Mouse (Mus musculus) gastrocnemius, adult 18-20 months (tissue): Measurements from ENCODE around the gene Mmgt2. TPM values are rescaled to one million over a fixed set of nuclear protein-coding genes. Genes with fewer than 3 reads are reported as not detected.
"Not testable (repeated sequence)": the region's sequence is repeated elsewhere in the genome, so short reads cannot be mapped to it uniquely, and the experiment has no call there.

Experiments
- DNase-seq: peaks from one replicate; pipeline ENCODE4 v3.0.0; 2021; ENCODE audit warnings: low spot score
- total RNA-seq, 2 experiments: library from RNA; stranded (reverse); gene quantifications; 2 replicates each; pipeline ENCODE4 v1.2.3; 2021

The Mmgt2 gene
- total RNA-seq, 2 experiments from 2014 or later: 3.3 to 3.6 TPM

- no peak for DNase-seq
Measured at GRCm38 (mm10) chr11:62645337-62645675, 3.2 kb upstream of the Mmgt2 start.

GRCm38 (mm10) chr11:62645732-62646494 is 2.6 kb upstream of the Mmgt2 start:
- DNase-seq: no peak

GRCm38 (mm10) chr11:62646495-62646843 is 2.0 kb upstream of the Mmgt2 start:
- DNase-seq: no peak

GRCm38 (mm10) chr11:62646958-62647515 is 1.4 kb upstream of the Mmgt2 start:
- DNase-seq: no peak

GRCm38 (mm10) chr11:62647661-62648590 is 538 bp upstream of the Mmgt2 start, which contains the start of gene Lrrc75a:
Gene Lrrc75a, minus strand, starts transcription at chr11:62648523.
- DNase-seq: no peak

- not testable (repeated sequence) for DNase-seq
Measured at GRCm38 (mm10) chr11:62649803-62650202, 1.3 kb downstream of the Mmgt2 start.

GRCm38 (mm10) chr11:62651563-62651962 is 3.1 kb downstream of the Mmgt2 start:
- DNase-seq: no peak

GRCm38 (mm10) chr11:62652080-62652479 is 3.6 kb downstream of the Mmgt2 start:
- no peak for DNase-seq

- DNase-seq: no peak
Measured at GRCm38 (mm10) chr11:62660885-62661284, 12.4 kb downstream of the Mmgt2 start.

- DNase-seq: no peak
Measured at GRCm38 (mm10) chr11:62664250-62664649, 15.8 kb downstream of the Mmgt2 start.

GRCm38 (mm10) chr11:62668986-62669385 is 20.5 kb downstream of the Mmgt2 start:
- DNase-seq: no peak

- no peak for DNase-seq
Measured at GRCm38 (mm10) chr11:62669471-62669870, 21.0 kb downstream of the Mmgt2 start.

- no peak for DNase-seq
Measured at GRCm38 (mm10) chr11:62670006-62670405, 21.5 kb downstream of the Mmgt2 start.

- DNase-seq: peak; percentile 79
Measured at GRCm38 (mm10) chr11:62675480-62676289, 27.2 kb downstream of the Mmgt2 start.

- DNase-seq: no peak
Measured at GRCm38 (mm10) chr11:62676290-62676596, 27.8 kb downstream of the Mmgt2 start.

- no peak for DNase-seq
Measured at GRCm38 (mm10) chr11:62678778-62679354, 30.4 kb downstream of the Mmgt2 start.

- no peak for DNase-seq
Measured at GRCm38 (mm10) chr11:62679954-62680353, 31.5 kb downstream of the Mmgt2 start.

- no peak for DNase-seq
Measured at GRCm38 (mm10) chr11:62691592-62691991, 43.1 kb downstream of the Mmgt2 start.

- DNase-seq: peak; percentile 8
Measured at GRCm38 (mm10) chr11:62693299-62694184, 45.1 kb downstream of the Mmgt2 start.

- DNase-seq: no peak
Measured at GRCm38 (mm10) chr11:62695126-62695525, 46.7 kb downstream of the Mmgt2 start.
